Mouse (Mus musculus) CD4-positive, CD25-positive, alpha-beta regulatory T cell, adult 9 weeks (primary cell): ENCODE results near the gene Zgpat. TPM values are rescaled to one million over a fixed set of nuclear protein-coding genes. Genes with fewer than 3 reads are reported as not detected.

Experiments
- polyA plus RNA-seq: library from polyadenylated mRNA; unstranded; fragments of 100-300 nt; shearing (Covaris generic); gene quantifications from one replicate; pipeline ENCODE4 v1.2.1, GENCODE M21; 2017

Gene Zgpat
- polyA plus RNA-seq = 76.0 TPM

GRCm38 (mm10) chr2:181364860-181365596 is at the start of gene Zgpat, which contains the start of gene Arfrp1:
Gene Zgpat (plus strand): TSS chr2:181364928.
Gene Arfrp1 (minus strand): TSS chr2:181365404.

GRCm38 (mm10) chr2:181319248-181320102 is 45.3 kb upstream of the Zgpat start, which contains the start of gene Rtel1:
Gene Rtel1 (plus strand): TSS chr2:181319739.

GRCm38 (mm10) chr2:181379778-181380177 is 15.1 kb downstream of the Zgpat start, which contains the start of gene Lime1:
Gene Lime1 (plus strand): TSS chr2:181380078.

Other genes with a start within 250 kb of the Zgpat start
- not detected for gene Kcnq2, start 229.6 kb upstream of the Zgpat start, polyA plus RNA-seq
- not detected for gene Eef1a2, start 207.9 kb upstream of the Zgpat start, polyA plus RNA-seq
- 356 TPM for gene Ppdpf, start 177.7 kb upstream of the Zgpat start, polyA plus RNA-seq
- gene Ptk6, start 162.1 kb upstream of the Zgpat start, polyA plus RNA-seq = not detected
- 1.1 TPM for gene Srms, start 151.7 kb upstream of the Zgpat start, polyA plus RNA-seq
- gene Fndc11, start 144.9 kb upstream of the Zgpat start, polyA plus RNA-seq = not detected
- 25.0 TPM for gene Helz2, start 122.9 kb upstream of the Zgpat start, polyA plus RNA-seq
- gene Gmeb2, start 76.9 kb upstream of the Zgpat start, polyA plus RNA-seq = 9.9 TPM
- gene Stmn3, start 50.4 kb upstream of the Zgpat start, polyA plus RNA-seq = 0.25 TPM
- gene Rtel1, start 45.2 kb upstream of the Zgpat start, polyA plus RNA-seq = 68.3 TPM
- 162 TPM for gene Arfrp1, start 476 bp downstream of the Zgpat start, polyA plus RNA-seq
- gene Lime1, start 15.2 kb downstream of the Zgpat start, polyA plus RNA-seq = 343 TPM
- 1.5 TPM for gene Zbtb46, start 94.5 kb downstream of the Zgpat start, polyA plus RNA-seq
- not detected for gene Abhd16b, start 128.3 kb downstream of the Zgpat start, polyA plus RNA-seq
- gene Tpd52l2, start 132.2 kb downstream of the Zgpat start, polyA plus RNA-seq = 105 TPM
- 85.7 TPM for gene Dnajc5, start 155.6 kb downstream of the Zgpat start, polyA plus RNA-seq
- 197 TPM for gene Uckl1, start 220.0 kb downstream of the Zgpat start, polyA plus RNA-seq
- 102 TPM for gene Prpf6, start 226.9 kb downstream of the Zgpat start, polyA plus RNA-seq
- gene Zfp512b, start 227.9 kb downstream of the Zgpat start, polyA plus RNA-seq = 18.5 TPM
- 6.1 TPM for gene Samd10, start 234.3 kb downstream of the Zgpat start, polyA plus RNA-seq